Comparison of ENCODE assay signal across 9 mouse cellular contexts in the genomic region with DNA sequence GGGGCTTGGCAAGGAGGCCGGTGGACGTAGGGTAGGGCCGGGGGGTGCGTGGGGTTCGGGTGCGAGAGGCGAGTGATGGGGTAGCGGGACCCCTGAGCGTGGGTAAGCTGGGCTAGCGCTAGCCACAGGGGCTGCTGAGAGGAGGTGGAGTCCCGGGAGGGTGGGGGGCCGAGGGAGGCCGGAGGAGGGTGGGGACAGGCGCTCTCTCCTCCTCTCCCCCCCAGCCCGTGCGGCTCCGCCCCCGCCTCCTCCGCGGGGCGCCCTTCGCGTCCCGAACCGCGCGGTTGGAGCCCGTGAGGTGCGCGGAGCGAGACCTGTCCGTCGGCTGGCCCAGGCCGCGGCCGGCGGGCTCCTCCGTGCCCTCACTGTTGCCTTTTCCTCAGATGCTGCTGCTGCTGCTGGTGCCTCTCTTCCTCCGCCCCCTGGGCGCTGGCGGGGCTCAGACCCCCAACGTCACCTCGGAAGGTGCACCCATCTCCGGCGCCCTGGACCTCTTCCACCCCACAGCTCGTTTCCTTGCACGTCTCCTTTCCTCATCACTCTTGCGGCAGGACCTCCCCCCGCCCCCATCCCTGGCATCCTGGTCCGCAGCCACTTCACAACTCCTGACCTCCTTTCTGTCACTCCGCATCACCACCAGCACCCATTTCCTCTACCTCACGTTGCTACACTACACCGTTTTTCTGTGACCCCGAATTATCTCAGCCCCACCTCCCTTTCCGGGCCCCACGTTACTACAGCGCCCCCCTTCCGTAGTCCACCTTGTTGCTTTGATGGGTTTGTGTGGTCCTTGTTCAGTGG. TPM values are rescaled to one million over a fixed set of nuclear protein-coding genes. Genes with fewer than 3 reads are reported as not detected.
DNase-seq lines count a peak whose midpoint lies in the region; ATAC-seq and TF ChIP-seq lines count a peak whose summit lies in the region.
"Had no signal": no experiment of that assay in that cellular context is flagged by ENCODE, and none has a peak within 500 bp of the region (broad histone marks: within the 10 kb centered on the region; RNA-seq: fewer than 3 reads in every experiment).

No protein-coding gene starts in this region.

- peak overlapping the region; percentile 97 for H3K9ac ChIP-seq in ES-Bruce4 (ENCODE audit: low read depth, poor library complexity, severe bottlenecking)
- peak overlapping the region; percentile 90 for H3K9ac ChIP-seq in lung, embryonic 15.5 days

- peak; percentile 68 for DNase-seq in forebrain, embryonic 10.5 days (ENCODE audit: extremely low spot score, low spot score)
- DNase-seq in heart, postnatal 25 days (ENCODE audit: low spot score), result peak; percentile 17
- peak; percentile 48 to 68 for DNase-seq in layer of hippocampus, adult 18-20 months (ENCODE audit: low spot score in 2 of 2)
- peak; percentile 56 for DNase-seq in retina, embryonic 14.5 days (ENCODE audit: low spot score)

- TF ChIP-seq EP300 in ES-Bruce4 (IDR thresholded peaks at IDR 0.05; ENCODE audit: insufficient read depth, low read depth, low read length), result 0 out of 2 replicates have a peak, but pooled peaks have one; percentile 3

- no peak for TF ChIP-seq POLR2A in ES-Bruce4 (IDR thresholded peaks at IDR 0.05; ENCODE audit: insufficient read depth, low read length)
- TF ChIP-seq POLR2A in bone marrow, adult 2 months (IDR thresholded peaks at IDR 0.05; ENCODE audit: borderline replicate concordance, control insufficient read depth, low read depth, low read length), result no peak

- no peaks in the 10 kb centered on the region for H3K4me1 ChIP-seq in ES-Bruce4 (ENCODE audit: control insufficient read depth, insufficient read depth, low read length)
- no peaks in the 10 kb centered on the region; the same call in 1 of the 2 replicates for H3K4me1 ChIP-seq in bone marrow, adult 2 months (ENCODE audit: control insufficient read depth, insufficient read depth, low read length)
- H3K4me1 ChIP-seq in forebrain, embryonic 10.5 days, result peaks cover 58% of the 10 kb centered on the region
- peaks cover 46% of the 10 kb centered on the region for H3K4me1 ChIP-seq in lung, embryonic 15.5 days

- H3K27me3 ChIP-seq in ES-Bruce4 (ENCODE audit: control insufficient read depth, insufficient read depth, low read length, poor library complexity, severe bottlenecking), result no peaks in the 10 kb centered on the region
- peaks cover 35% of the 10 kb centered on the region for H3K27me3 ChIP-seq in forebrain, embryonic 10.5 days (ENCODE audit: poor library complexity, severe bottlenecking)
- peaks cover 9% of the 10 kb centered on the region; the same call in 1 of the 2 replicates for H3K27me3 ChIP-seq in lung, embryonic 15.5 days

- H3K27ac ChIP-seq in ES-Bruce4 (ENCODE audit: insufficient read depth, low read length), result peak overlapping the region; percentile 38
- peak overlapping the region; percentile 76 for H3K27ac ChIP-seq in bone marrow, adult 2 months (ENCODE audit: control insufficient read depth, insufficient read depth, low read depth, low read length, poor library complexity)
- H3K27ac ChIP-seq in forebrain, embryonic 10.5 days, result peak overlapping the region; percentile 96
- H3K27ac ChIP-seq in lung, embryonic 15.5 days, result peak overlapping the region; percentile 85

- H3K4me3 ChIP-seq in ES-Bruce4 (ENCODE audit: low read depth, low read length), result peak overlapping the region; percentile 93
- H3K4me3 ChIP-seq in bone marrow, adult 2 months (replicated peaks; ENCODE audit: control insufficient read depth, low read depth, low read length), result peak overlapping the region; percentile 67
- peak overlapping the region; percentile 93 for H3K4me3 ChIP-seq in forebrain, embryonic 10.5 days
- peak overlapping the region; percentile 91 for H3K4me3 ChIP-seq in lung, embryonic 15.5 days

- no peaks in the 10 kb centered on the region for H3K9me3 ChIP-seq in ES-Bruce4 (replicated peaks; ENCODE audit: control insufficient read depth, insufficient read depth, low read length, poor library complexity, severe bottlenecking)
- no peaks in the 10 kb centered on the region for H3K9me3 ChIP-seq in forebrain, embryonic 10.5 days
- H3K9me3 ChIP-seq in lung, embryonic 15.5 days, result no peaks in the 10 kb centered on the region

- peaks cover 10% of the 10 kb centered on the region for H3K36me3 ChIP-seq in ES-Bruce4 (ENCODE audit: control insufficient read depth, insufficient read depth, low read length, poor library complexity, severe bottlenecking)
- H3K36me3 ChIP-seq in forebrain, embryonic 10.5 days (replicated peaks), result no peaks in the 10 kb centered on the region
- H3K36me3 ChIP-seq in lung, embryonic 15.5 days, result no peaks in the 10 kb centered on the region

- peak overlapping the region; percentile 96 for H3K4me2 ChIP-seq in lung, embryonic 15.5 days

- intact Hi-C loops in heart, postnatal 25 days (cut with DNase I), result loop anchor here (2.0 to 5.0 kb wide), 5 partner anchors 44 to 224 kb away; a partner anchor contains a TSS

- ATAC-seq in lung, embryonic 15.5 days (ENCODE audit: borderline replicate concordance, extremely low read depth, low FRiP score, low TSS enrichment), result peak; percentile 75
- no peak for ATAC-seq in erythroid progenitor cell, adult 5-6 weeks (replicated peaks; ENCODE audit: low FRiP score, poor library complexity, severe bottlenecking)

- 1% methylated on average over 52 of the region's 58 CpGs for WGBS in bone marrow, adult 2 months
- WGBS in forebrain, embryonic 10.5 days, result under 1% methylated on average over 56 of the region's 58 CpGs
- under 1% methylated on average over 42 of the region's 58 CpGs for WGBS in lung, embryonic 15.5 days

- TF ChIP-seq CTCF in ES-Bruce4 (IDR thresholded peaks at IDR 0.05; ENCODE audit: low read depth, low read length), result peak; percentile 28
- TF ChIP-seq CTCF in bone marrow, adult 2 months (IDR thresholded peaks at IDR 0.05; ENCODE audit: control insufficient read depth, insufficient read depth, low read length), result no peak

RNA-seq across cellular contexts. Expression of a gene that starts 0.7 kb away (rescaled TPM):
- 163 and 180 TPM in 2 replicates for polyA plus RNA-seq in ES-Bruce4 (2011; ENCODE audit: insufficient read depth, insufficient read length, low read depth, missing spikeins)
- polyA plus RNA-seq in bone marrow, adult 2 months (2011; ENCODE audit: insufficient read depth, insufficient read length, low replicate concordance, missing spikeins), result 19.5 and 47.1 TPM in 2 replicates
- 8.0 and 8.4 TPM in 2 replicates for polyA plus RNA-seq in forebrain, embryonic 10.5 days (2016; fragmentation: Nextera tagmentation; extraction: Ambion mirVana)
- total RNA-seq in heart, postnatal 25 days (2021), result 1 to 10 TPM; 6.9 to 7.4 TPM
- total RNA-seq in layer of hippocampus, adult 18-20 months (2021), result 100 to 1,000 TPM; 683 to 686 TPM
- polyA plus RNA-seq in lung, embryonic 15.5 days (2015; fragmentation: Nextera tagmentation; extraction: Ambion mirVana), result 9.4 and 9.7 TPM in 2 replicates
- 3.8 and 11.5 TPM in 2 replicates for total RNA-seq in erythroid progenitor cell, adult 5-6 weeks (2015; ENCODE audit: low replicate concordance)
- 0.51 and 1.5 TPM in 2 replicates for total RNA-seq in erythroid progenitor cell, adult 5-6 weeks (2017; ENCODE audit: low replicate concordance)

RNA-seq across cellular contexts. Expression of a gene that starts 23.3 kb away (rescaled TPM):
- not detected in 2 replicates for polyA plus RNA-seq in ES-Bruce4 (2011; ENCODE audit: insufficient read depth, insufficient read length, low read depth, missing spikeins)
- not detected in 2 replicates for polyA plus RNA-seq in bone marrow, adult 2 months (2011; ENCODE audit: insufficient read depth, insufficient read length, low replicate concordance, missing spikeins)
- polyA plus RNA-seq in forebrain, embryonic 10.5 days (2016; fragmentation: Nextera tagmentation; extraction: Ambion mirVana), result 0.16 and 0.30 TPM in 2 replicates
- total RNA-seq in heart, postnatal 25 days (2021), result not detected
- total RNA-seq in layer of hippocampus, adult 18-20 months (2021), result 10 to 100 TPM; 35.8 to 43.1 TPM
- polyA plus RNA-seq in lung, embryonic 15.5 days (2015; fragmentation: Nextera tagmentation; extraction: Ambion mirVana), result 0.14 TPM in 1 of 2 replicates, not detected in the other
- total RNA-seq in erythroid progenitor cell, adult 5-6 weeks (2015; ENCODE audit: low replicate concordance), result not detected in 2 replicates
- not detected in 2 replicates for total RNA-seq in erythroid progenitor cell, adult 5-6 weeks (2017; ENCODE audit: low replicate concordance)
- total RNA-seq: heart, postnatal 36 days had no signal

RNA-seq across cellular contexts. Expression of a gene that starts 41.8 kb away (rescaled TPM):
- 0.22 TPM in 1 of 2 replicates, not detected in the other for polyA plus RNA-seq in ES-Bruce4 (2011; ENCODE audit: insufficient read depth, insufficient read length, low read depth, missing spikeins)
- not detected in 2 replicates for polyA plus RNA-seq in bone marrow, adult 2 months (2011; ENCODE audit: insufficient read depth, insufficient read length, low replicate concordance, missing spikeins)
- polyA plus RNA-seq in forebrain, embryonic 10.5 days (2016; fragmentation: Nextera tagmentation; extraction: Ambion mirVana), result not detected in 2 replicates
- not detected for total RNA-seq in heart, postnatal 25 days (2021)
- not detected for total RNA-seq in layer of hippocampus, adult 18-20 months (2021)
- polyA plus RNA-seq in lung, embryonic 15.5 days (2015; fragmentation: Nextera tagmentation; extraction: Ambion mirVana), result not detected in 2 replicates
- not detected in 2 replicates for total RNA-seq in erythroid progenitor cell, adult 5-6 weeks (2015; ENCODE audit: low replicate concordance)
- not detected in 2 replicates for total RNA-seq in erythroid progenitor cell, adult 5-6 weeks (2017; ENCODE audit: low replicate concordance)
- total RNA-seq: heart, postnatal 36 days had no signal

RNA-seq across cellular contexts. Expression of a gene that starts 45.5 kb away (rescaled TPM):
- polyA plus RNA-seq in ES-Bruce4 (2011; ENCODE audit: insufficient read depth, insufficient read length, low read depth, missing spikeins), result 223 and 254 TPM in 2 replicates
- 1.3 and 19.0 TPM in 2 replicates for polyA plus RNA-seq in bone marrow, adult 2 months (2011; ENCODE audit: insufficient read depth, insufficient read length, low replicate concordance, missing spikeins)
- polyA plus RNA-seq in forebrain, embryonic 10.5 days (2016; fragmentation: Nextera tagmentation; extraction: Ambion mirVana), result 78.5 and 81.0 TPM in 2 replicates
- total RNA-seq in heart, postnatal 25 days (2021), result 1 to 10 TPM; 1.6 to 2.9 TPM
- total RNA-seq in layer of hippocampus, adult 18-20 months (2021), result 1 to 10 TPM; 8.1 to 8.7 TPM
- polyA plus RNA-seq in lung, embryonic 15.5 days (2015; fragmentation: Nextera tagmentation; extraction: Ambion mirVana), result 77.9 and 79.8 TPM in 2 replicates
- not detected in 2 replicates for total RNA-seq in erythroid progenitor cell, adult 5-6 weeks (2015; ENCODE audit: low replicate concordance)
- not detected in 2 replicates for total RNA-seq in erythroid progenitor cell, adult 5-6 weeks (2017; ENCODE audit: low replicate concordance)

RNA-seq across cellular contexts. Expression of a gene that starts 51.6 kb away (rescaled TPM):
- polyA plus RNA-seq in ES-Bruce4 (2011; ENCODE audit: insufficient read depth, insufficient read length, low read depth, missing spikeins), result not detected in 2 replicates
- polyA plus RNA-seq in bone marrow, adult 2 months (2011; ENCODE audit: insufficient read depth, insufficient read length, low replicate concordance, missing spikeins), result not detected in 2 replicates
- 0.15 TPM in 1 of 2 replicates, not detected in the other for polyA plus RNA-seq in forebrain, embryonic 10.5 days (2016; fragmentation: Nextera tagmentation; extraction: Ambion mirVana)
- not detected for total RNA-seq in heart, postnatal 25 days (2021)
- total RNA-seq in layer of hippocampus, adult 18-20 months (2021), result not detected
- not detected in 2 replicates for polyA plus RNA-seq in lung, embryonic 15.5 days (2015; fragmentation: Nextera tagmentation; extraction: Ambion mirVana)
- total RNA-seq in erythroid progenitor cell, adult 5-6 weeks (2015; ENCODE audit: low replicate concordance), result not detected in 2 replicates
- total RNA-seq in erythroid progenitor cell, adult 5-6 weeks (2017; ENCODE audit: low replicate concordance), result not detected in 2 replicates
- total RNA-seq: heart, postnatal 36 days had no signal

Comparison
In these comparisons a context has a peak if more than half of its experiments do, and no peak if none do; other contexts are left out.
1. H3K27ac ChIP-seq: peak in every context shown above with its lines; median percentile 96 in forebrain, embryonic 10.5 days; 85 in lung, embryonic 15.5 days; 76 in bone marrow, adult 2 months; 38 in ES-Bruce4.
2. DNase-seq: peak in every context shown above with its lines; median percentile 68 in forebrain, embryonic 10.5 days; 58 in layer of hippocampus, adult 18-20 months; 56 in retina, embryonic 14.5 days; 17 in heart, postnatal 25 days.